Mouse (Mus musculus): ENCODE results near the gene Gm10134.

DNA sequence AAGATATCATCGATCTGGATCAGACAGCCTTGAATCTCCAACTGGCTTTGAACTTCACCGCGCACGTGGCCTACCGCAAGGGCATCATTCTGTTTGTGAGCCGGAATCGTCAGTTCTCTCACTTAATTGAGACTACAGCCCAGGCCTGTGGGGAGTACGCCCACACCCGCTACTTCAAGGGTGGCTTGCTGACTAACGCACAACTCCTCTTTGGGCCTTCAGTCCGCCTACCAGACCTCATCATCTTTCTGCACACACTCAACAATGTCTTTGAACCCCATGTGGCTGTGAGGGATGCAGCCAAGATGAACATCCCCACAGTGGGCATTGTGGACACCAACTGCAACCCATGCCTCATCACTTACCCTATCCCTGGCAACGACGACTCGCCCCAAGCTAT is 36.4 kb upstream of the Gm10134 start:
- TF ChIP-seq POLR2A (IDR thresholded peaks at IDR 0.05; ENCODE audit: insufficient read depth, low read depth, low read length) (no peak), CTCF (IDR thresholded peaks at IDR 0.05; ENCODE audit: insufficient read depth, low read depth, low read length) (no peak)

Measured in olfactory bulb, adult 2 months (tissue).